Mouse (Mus musculus) gastrocnemius, adult 18-20 months (tissue): Measurements from ENCODE around the gene Fam174b. TPM values are rescaled to one million over a fixed set of nuclear protein-coding genes. Genes with fewer than 3 reads are reported as not detected.

Experiments
- DNase-seq: peaks from one replicate; pipeline ENCODE4 v3.0.0; 2021; ENCODE audit warnings: low spot score
- total RNA-seq, 2 experiments: library from RNA; stranded (reverse); gene quantifications; 2 replicates each; pipeline ENCODE4 v1.2.3; 2021

Gene Fam174b
- total RNA-seq, 2 experiments from 2014 or later: 2.0 to 2.3 TPM

GRCm38 (mm10) chr7:73748437-73749108 lies 8.5 kb downstream of the Fam174b start:
- DNase-seq: no peak

- DNase-seq: no peak
Measured at GRCm38 (mm10) chr7:73749339-73749738, 9.2 kb downstream of the Fam174b start.

GRCm38 (mm10) chr7:73749983-73750382 lies 9.9 kb downstream of the Fam174b start:
- DNase-seq: no peak

GRCm38 (mm10) chr7:73753598-73753997 lies 13.5 kb downstream of the Fam174b start:
- DNase-seq: no peak

- no peak for DNase-seq
Measured at GRCm38 (mm10) chr7:73755377-73756110, 15.4 kb downstream of the Fam174b start.

- DNase-seq: no peak
Measured at GRCm38 (mm10) chr7:73761691-73762189, 21.6 kb downstream of the Fam174b start.

- no peak for DNase-seq
Measured at GRCm38 (mm10) chr7:73764679-73765078, 24.6 kb downstream of the Fam174b start.

GRCm38 (mm10) chr7:73765186-73765903 lies 25.2 kb downstream of the Fam174b start:
- DNase-seq: no peak

GRCm38 (mm10) chr7:73769224-73769623 lies 29.1 kb downstream of the Fam174b start:
- DNase-seq: peak; percentile 62

GRCm38 (mm10) chr7:73771384-73772274 lies 31.5 kb downstream of the Fam174b start:
- DNase-seq: no peak

GRCm38 (mm10) chr7:73772275-73772765 lies 32.2 kb downstream of the Fam174b start:
- DNase-seq: no peak

- no peak for DNase-seq
Measured at GRCm38 (mm10) chr7:73774781-73775180, 34.7 kb downstream of the Fam174b start.

GRCm38 (mm10) chr7:73777777-73778176 lies 37.7 kb downstream of the Fam174b start:
- no peak for DNase-seq

- DNase-seq: no peak
Measured at GRCm38 (mm10) chr7:73784736-73785428, 44.8 kb downstream of the Fam174b start.

- DNase-seq: no peak
Measured at GRCm38 (mm10) chr7:73785815-73786214, 45.7 kb downstream of the Fam174b start.

- no peak for DNase-seq
Measured at GRCm38 (mm10) chr7:73787513-73787912, 47.4 kb downstream of the Fam174b start.

GRCm38 (mm10) chr7:73791096-73791495 lies 51.0 kb downstream of the Fam174b start:
- no peak for DNase-seq

GRCm38 (mm10) chr7:73792155-73792554 lies 52.1 kb downstream of the Fam174b start:
- no peak for DNase-seq

- no peak for DNase-seq
Measured at GRCm38 (mm10) chr7:73792641-73793040, 52.5 kb downstream of the Fam174b start.

GRCm38 (mm10) chr7:73809261-73809660 lies 69.2 kb downstream of the Fam174b start:
- DNase-seq: peak; percentile 12
